Mouse (Mus musculus): ENCODE data around the gene Dad1. TPM values are rescaled to one million over a fixed set of nuclear protein-coding genes. Genes with fewer than 3 reads are reported as not detected.

Gene Dad1
- polyA plus RNA-seq, 1 experiment from 2014 or later, result 338 TPM

GRCm38 (mm10) chr14:54224484-54225467, 29.1 kb downstream of the Dad1 start:
- Histone ChIP-seq H3K9me3 (ENCODE audit: control insufficient read depth, low read length) (no peaks in the 10 kb centered on the region), H3K4me3 (replicated peaks; ENCODE audit: low read depth, low read length) (no peak overlapping the region), H3K36me3 (ENCODE audit: control insufficient read depth, insufficient read depth, low read length) (no peaks in the 10 kb centered on the region), H3K4me2 (ENCODE audit: low read length) (no peak overlapping the region), H3K9ac (replicated peaks; ENCODE audit: low read length) (no peak overlapping the region), H3K27ac (replicated peaks; ENCODE audit: low read depth, low read length) (peak overlapping the region; percentile 37), H3K27me3 (ENCODE audit: control insufficient read depth, insufficient read depth, low read length) (no peaks in the 10 kb centered on the region), H3K4me1 (ENCODE audit: control insufficient read depth, insufficient read depth, low read length) (peaks cover 21% of the 10 kb centered on the region)
- ATAC-seq (ENCODE audit: low FRiP score, low TSS enrichment), result no peak
- WGBS, result 30% methylated on average over 16 of the region's 16 CpGs
- peak; percentile 55 for DNase-seq

GRCm38 (mm10) chr14:54224064-54224417, 29.9 kb downstream of the Dad1 start:
- Histone ChIP-seq H3K27me3 (ENCODE audit: control insufficient read depth, insufficient read depth, low read length) (no peaks in the 10 kb centered on the region), H3K4me2 (ENCODE audit: low read length) (no peak overlapping the region), H3K4me3 (replicated peaks; ENCODE audit: low read depth, low read length) (no peak overlapping the region), H3K9ac (replicated peaks; ENCODE audit: low read length) (no peak overlapping the region), H3K27ac (replicated peaks; ENCODE audit: low read depth, low read length) (no peak overlapping the region), H3K4me1 (ENCODE audit: control insufficient read depth, insufficient read depth, low read length) (peaks cover 18% of the 10 kb centered on the region), H3K36me3 (ENCODE audit: control insufficient read depth, insufficient read depth, low read length) (no peaks in the 10 kb centered on the region), H3K9me3 (ENCODE audit: control insufficient read depth, low read length) (no peaks in the 10 kb centered on the region)
- ATAC-seq (ENCODE audit: low FRiP score, low TSS enrichment), result no peak
- no peak for DNase-seq
- WGBS, result 93% methylated on average over 5 of the region's 5 CpGs

- Histone ChIP-seq H3K27me3 (ENCODE audit: control insufficient read depth, insufficient read depth, low read length) (no peaks in the 10 kb centered on the region), H3K4me2 (ENCODE audit: low read length) (no peak overlapping the region), H3K4me1 (ENCODE audit: control insufficient read depth, insufficient read depth, low read length) (peaks cover 13% of the 10 kb centered on the region), H3K9ac (replicated peaks; ENCODE audit: low read length) (no peak overlapping the region), H3K4me3 (replicated peaks; ENCODE audit: low read depth, low read length) (no peak overlapping the region), H3K27ac (replicated peaks; ENCODE audit: low read depth, low read length) (no peak overlapping the region), H3K9me3 (ENCODE audit: control insufficient read depth, low read length) (no peaks in the 10 kb centered on the region), H3K36me3 (ENCODE audit: control insufficient read depth, insufficient read depth, low read length) (no peaks in the 10 kb centered on the region)
- no peak for DNase-seq
- ATAC-seq (ENCODE audit: low FRiP score, low TSS enrichment), result no peak
- 62% methylated on average over 13 of the region's 13 CpGs for WGBS
Observed at GRCm38 (mm10) chr14:54223315-54224063, 30.4 kb downstream of the Dad1 start.

- Histone ChIP-seq H3K27me3 (ENCODE audit: control insufficient read depth, insufficient read depth, low read length) (no peaks in the 10 kb centered on the region), H3K9ac (replicated peaks; ENCODE audit: low read length) (no peak overlapping the region), H3K27ac (replicated peaks; ENCODE audit: low read depth, low read length) (no peak overlapping the region), H3K9me3 (ENCODE audit: control insufficient read depth, low read length) (no peaks in the 10 kb centered on the region), H3K36me3 (ENCODE audit: control insufficient read depth, insufficient read depth, low read length) (no peaks in the 10 kb centered on the region), H3K4me2 (ENCODE audit: low read length) (no peak overlapping the region), H3K4me3 (replicated peaks; ENCODE audit: low read depth, low read length) (no peak overlapping the region), H3K4me1 (ENCODE audit: control insufficient read depth, insufficient read depth, low read length) (peaks cover 9% of the 10 kb centered on the region)
- ATAC-seq (ENCODE audit: low FRiP score, low TSS enrichment), result no peak
- WGBS, result 89% methylated on average over 8 of the region's 8 CpGs
- DNase-seq, result no peak
Observed at GRCm38 (mm10) chr14:54222289-54222727, 31.6 kb downstream of the Dad1 start.

GRCm38 (mm10) chr14:54221641-54222040, 32.3 kb downstream of the Dad1 start:
- Histone ChIP-seq H3K9me3 (ENCODE audit: control insufficient read depth, low read length) (no peaks in the 10 kb centered on the region), H3K9ac (replicated peaks; ENCODE audit: low read length) (no peak overlapping the region), H3K36me3 (ENCODE audit: control insufficient read depth, insufficient read depth, low read length) (no peaks in the 10 kb centered on the region), H3K4me1 (ENCODE audit: control insufficient read depth, insufficient read depth, low read length) (peaks cover 9% of the 10 kb centered on the region), H3K4me3 (replicated peaks; ENCODE audit: low read depth, low read length) (no peak overlapping the region), H3K27me3 (ENCODE audit: control insufficient read depth, insufficient read depth, low read length) (no peaks in the 10 kb centered on the region), H3K4me2 (ENCODE audit: low read length) (no peak overlapping the region), H3K27ac (replicated peaks; ENCODE audit: low read depth, low read length) (no peak overlapping the region)
- ATAC-seq (ENCODE audit: low FRiP score, low TSS enrichment) (no peak), DNase-seq (no peak)
- WGBS, result 96% methylated on average over 6 of the region's 6 CpGs

GRCm38 (mm10) chr14:54220726-54221494, 33.0 kb downstream of the Dad1 start:
- H3K4me2 ChIP-seq (ENCODE audit: low read length), result no peak overlapping the region
- peaks cover 9% of the 10 kb centered on the region for H3K4me1 ChIP-seq (ENCODE audit: control insufficient read depth, insufficient read depth, low read length)
- no peak overlapping the region for H3K4me3 ChIP-seq (replicated peaks; ENCODE audit: low read depth, low read length)
- H3K9ac ChIP-seq (replicated peaks; ENCODE audit: low read length), result no peak overlapping the region
- H3K9me3 ChIP-seq (ENCODE audit: control insufficient read depth, low read length), result no peaks in the 10 kb centered on the region
- H3K27me3 ChIP-seq (ENCODE audit: control insufficient read depth, insufficient read depth, low read length), result no peaks in the 10 kb centered on the region
- H3K36me3 ChIP-seq (ENCODE audit: control insufficient read depth, insufficient read depth, low read length), result no peaks in the 10 kb centered on the region
- WGBS, result 80% methylated on average over 8 of the region's 8 CpGs
- no peak overlapping the region for H3K27ac ChIP-seq (replicated peaks; ENCODE audit: low read depth, low read length)
- no peak for DNase-seq
- ATAC-seq (ENCODE audit: low FRiP score, low TSS enrichment), result no peak

GRCm38 (mm10) chr14:54219849-54220248, 34.1 kb downstream of the Dad1 start:
- 81% methylated on average over 7 of the region's 7 CpGs for WGBS
- Histone ChIP-seq H3K9me3 (ENCODE audit: control insufficient read depth, low read length) (no peaks in the 10 kb centered on the region), H3K27me3 (ENCODE audit: control insufficient read depth, insufficient read depth, low read length) (no peaks in the 10 kb centered on the region), H3K27ac (replicated peaks; ENCODE audit: low read depth, low read length) (no peak overlapping the region), H3K9ac (replicated peaks; ENCODE audit: low read length) (no peak overlapping the region), H3K4me1 (ENCODE audit: control insufficient read depth, insufficient read depth, low read length) (peaks cover 5% of the 10 kb centered on the region), H3K36me3 (ENCODE audit: control insufficient read depth, insufficient read depth, low read length) (no peaks in the 10 kb centered on the region), H3K4me2 (ENCODE audit: low read length) (no peak overlapping the region), H3K4me3 (replicated peaks; ENCODE audit: low read depth, low read length) (no peak overlapping the region)
- ATAC-seq (ENCODE audit: low FRiP score, low TSS enrichment), result no peak
- DNase-seq, result no peak

- Histone ChIP-seq H3K4me3 (replicated peaks; ENCODE audit: low read depth, low read length) (no peak overlapping the region), H3K9me3 (ENCODE audit: control insufficient read depth, low read length) (no peaks in the 10 kb centered on the region), H3K4me1 (ENCODE audit: control insufficient read depth, insufficient read depth, low read length) (no peaks in the 10 kb centered on the region), H3K27me3 (ENCODE audit: control insufficient read depth, insufficient read depth, low read length) (no peaks in the 10 kb centered on the region), H3K36me3 (ENCODE audit: control insufficient read depth, insufficient read depth, low read length) (no peaks in the 10 kb centered on the region), H3K9ac (replicated peaks; ENCODE audit: low read length) (no peak overlapping the region), H3K27ac (replicated peaks; ENCODE audit: low read depth, low read length) (no peak overlapping the region), H3K4me2 (ENCODE audit: low read length) (no peak overlapping the region)
- DNase-seq, result no peak
- 48% methylated on average over 8 of the region's 8 CpGs for WGBS
- ATAC-seq (ENCODE audit: low FRiP score, low TSS enrichment), result no peak
Observed at GRCm38 (mm10) chr14:54219256-54219655, 34.6 kb downstream of the Dad1 start.

All from midbrain, embryonic 14.5 days (tissue).